Mouse (Mus musculus) midbrain, embryonic 16.5 days (tissue): Measurements from ENCODE around the gene Vpreb3. TPM values are rescaled to one million over a fixed set of nuclear protein-coding genes. Genes with fewer than 3 reads are reported as not detected.

Experiments
- ATAC-seq: fragments of 200-750 bp; cut with Nextera tagmentation; 2 replicates; pipeline ENCODE4 v1.8.0; 2017; ENCODE audit warnings: moderate TSS enrichment
- H3K27ac ChIP-seq: fragments of 300-500 bp; sonication (generic); 2 replicates; pipeline ENCODE4 v1.5.1; 2014; ENCODE audit warnings: mild to moderate bottlenecking, low read length, mixed read lengths
- H3K27me3 ChIP-seq: fragments of 300-500 bp; sonication (generic); 2 replicates; pipeline ENCODE4 v1.6.1; 2014; ENCODE audit warnings: low read depth, low read length, mixed read lengths; ENCODE audit not compliant: control insufficient read depth, insufficient read depth
- H3K36me3 ChIP-seq: fragments of 300-500 bp; sonication (generic); 2 replicates; pipeline ENCODE4 v1.6.1; 2014; ENCODE audit warnings: mild to moderate bottlenecking, low read length, moderate library complexity, mixed read lengths; ENCODE audit not compliant: control insufficient read depth, insufficient read depth
- H3K4me1 ChIP-seq: fragments of 300-500 bp; sonication (generic); 2 replicates; pipeline ENCODE4 v1.6.1; 2014; ENCODE audit warnings: mild to moderate bottlenecking, low read length, mixed read lengths; ENCODE audit not compliant: control insufficient read depth, insufficient read depth
- H3K4me2 ChIP-seq: fragments of 300-500 bp; sonication (generic); 2 replicates; pipeline ENCODE4 v1.6.1; 2014; ENCODE audit warnings: mild to moderate bottlenecking, low read length, mixed read lengths
- H3K4me3 ChIP-seq: fragments of 300-500 bp; sonication (generic); 2 replicates; pipeline ENCODE4 v1.5.1; 2014; ENCODE audit warnings: low read depth, mild to moderate bottlenecking, low read length, moderate library complexity, mixed read lengths
- H3K9ac ChIP-seq: fragments of 300-500 bp; sonication (generic); 2 replicates; pipeline ENCODE4 v1.6.1; 2014; ENCODE audit warnings: low read depth, low read length, mixed read lengths
- H3K9me3 ChIP-seq: fragments of 300-500 bp; sonication (generic); replicated peaks from 2 replicates; pipeline ENCODE4 v1.6.1; 2014; ENCODE audit warnings: mild to moderate bottlenecking, low read length, mixed read lengths; ENCODE audit not compliant: control insufficient read depth, poor library complexity, severe bottlenecking
- WGBS: fragments of 180-500 bp; shearing (Covaris S2); extraction: QIAGEN DNeasy Blood & Tissue Kit; methylation state at CpG from one replicate; pipeline ENCODE4 v1.1.7; 2014; 5-methylcytosine and 5-hydroxymethylcytosine counted together
- polyA plus RNA-seq: library from polyadenylated mRNA; unstranded; fragments of >200 nt; fragmentation: Nextera tagmentation; extraction: Ambion mirVana; gene quantifications from 2 replicates; pipeline ENCODE4 v1.2.1, GENCODE M21; 2015

The Vpreb3 gene
- polyA plus RNA-seq, 1 experiment from 2014 or later, result 0.84 TPM

DNA sequence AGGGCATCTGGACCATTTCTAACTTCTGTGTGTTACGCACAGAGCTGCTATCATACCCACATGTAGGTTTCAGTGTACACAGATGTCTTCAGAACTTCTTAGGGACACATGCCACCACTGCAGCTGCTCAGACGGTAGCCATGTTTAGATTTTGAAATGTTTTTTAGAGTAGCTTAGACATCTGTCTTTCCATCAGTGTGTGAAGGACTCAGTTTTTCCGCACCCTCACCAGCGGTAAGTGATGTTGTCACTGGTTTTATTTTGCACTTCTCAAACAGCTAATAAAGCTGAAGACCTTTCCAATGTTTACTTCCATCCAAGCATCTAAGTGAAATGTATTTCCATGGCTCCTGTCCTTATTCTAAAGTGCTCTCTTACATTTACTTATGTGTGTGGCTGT lies 36.0 kb upstream of the Vpreb3 start:
- Histone ChIP-seq H3K27ac (no peak overlapping the region), H3K9me3 (no peaks in the 10 kb centered on the region), H3K36me3 (peaks cover 67% of the 10 kb centered on the region), H3K4me1 (no peaks in the 10 kb centered on the region), H3K4me2 (no peak overlapping the region), H3K4me3 (no peak overlapping the region), H3K9ac (no peak overlapping the region), H3K27me3 (no peaks in the 10 kb centered on the region)
- WGBS, result 94% methylated on average over 4 of the region's 4 CpGs
- ATAC-seq, result no peak

DNA sequence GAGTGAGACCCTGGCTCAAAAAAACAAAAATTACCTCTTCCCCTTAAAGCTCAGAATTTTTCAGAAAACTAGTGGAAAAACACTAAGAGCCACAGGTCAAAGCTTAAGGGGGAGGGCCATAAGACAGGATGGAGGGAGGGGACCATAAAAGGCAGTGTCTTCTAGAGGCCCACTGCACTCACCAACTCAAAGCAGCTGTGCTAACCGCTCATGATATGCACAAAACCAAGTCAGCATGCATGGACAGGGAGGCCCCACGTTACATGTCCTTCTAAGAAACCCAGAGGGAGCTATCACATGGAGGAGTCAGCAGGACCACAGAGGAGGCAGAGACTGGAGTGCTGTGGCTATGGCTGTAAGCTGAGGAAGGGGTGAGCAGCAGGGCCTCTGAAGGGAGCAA lies 32.2 kb upstream of the Vpreb3 start:
- no peaks in the 10 kb centered on the region for H3K4me1 ChIP-seq
- no peak overlapping the region for H3K4me3 ChIP-seq
- no peak overlapping the region for H3K27ac ChIP-seq
- no peaks in the 10 kb centered on the region for H3K27me3 ChIP-seq
- H3K9ac ChIP-seq, result no peak overlapping the region
- WGBS, result 86% methylated on average over 2 of the region's 2 CpGs
- peaks cover 43% of the 10 kb centered on the region for H3K36me3 ChIP-seq
- no peak for ATAC-seq
- H3K4me2 ChIP-seq, result no peak overlapping the region
- no peaks in the 10 kb centered on the region for H3K9me3 ChIP-seq

- Histone ChIP-seq H3K4me3 (no peak overlapping the region), H3K27ac (no peak overlapping the region), H3K4me1 (peaks cover 3% of the 10 kb centered on the region; the same call in 1 of the 2 replicates), H3K27me3 (no peaks in the 10 kb centered on the region), H3K9ac (no peak overlapping the region), H3K9me3 (no peaks in the 10 kb centered on the region), H3K4me2 (no peak overlapping the region), H3K36me3 (peaks cover 34% of the 10 kb centered on the region)
- WGBS, result 84% methylated on average over 6 of the region's 6 CpGs
- ATAC-seq, result no peak
Measured at GRCm38 (mm10) chr10:75913013-75913589, 29.8 kb upstream of the Vpreb3 start.

DNA sequence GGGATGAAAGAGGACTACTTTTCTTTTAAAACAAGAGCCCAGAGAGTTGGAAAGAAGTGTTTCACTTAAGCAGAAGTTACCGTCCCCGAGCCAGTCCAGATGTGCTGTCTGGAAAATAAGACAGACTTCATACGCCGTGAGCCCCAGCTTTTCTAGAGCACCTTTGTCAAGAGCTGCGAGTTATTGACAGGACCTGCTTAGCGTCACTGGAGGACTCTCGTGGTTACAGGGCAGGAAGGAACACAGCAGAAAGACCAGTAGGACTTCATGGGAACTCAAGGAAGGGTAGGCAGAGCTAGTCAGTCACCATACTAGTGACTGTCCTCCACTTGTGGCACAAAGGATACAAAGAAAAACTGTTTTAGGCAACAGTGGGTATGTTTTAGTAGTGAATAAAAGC lies 27.3 kb upstream of the Vpreb3 start:
- Histone ChIP-seq H3K27me3 (no peaks in the 10 kb centered on the region), H3K9ac (no peak overlapping the region), H3K36me3 (peaks cover 21% of the 10 kb centered on the region), H3K4me2 (no peak overlapping the region), H3K4me3 (no peak overlapping the region), H3K27ac (no peak overlapping the region), H3K9me3 (no peaks in the 10 kb centered on the region), H3K4me1 (peaks cover 27% of the 10 kb centered on the region)
- 88% methylated on average over 7 of the region's 7 CpGs for whole genome bisulfite sequencing
- no peak for ATAC-seq

GRCm38 (mm10) chr10:75916840-75917239 lies 26.0 kb upstream of the Vpreb3 start:
- ATAC-seq, result no peak
- no peaks in the 10 kb centered on the region for H3K9me3 ChIP-seq
- H3K4me2 ChIP-seq, result no peak overlapping the region
- no peak overlapping the region for H3K9ac ChIP-seq
- WGBS, result 89% methylated on average over 8 of the region's 8 CpGs
- H3K27ac ChIP-seq, result no peak overlapping the region
- H3K27me3 ChIP-seq, result no peaks in the 10 kb centered on the region
- peaks cover 11% of the 10 kb centered on the region; the same call in 1 of the 2 replicates for H3K36me3 ChIP-seq
- no peak overlapping the region for H3K4me3 ChIP-seq
- peaks cover 27% of the 10 kb centered on the region for H3K4me1 ChIP-seq

- Histone ChIP-seq H3K27ac (no peak overlapping the region), H3K4me2 (no peak overlapping the region), H3K9ac (no peak overlapping the region), H3K4me3 (no peak overlapping the region), H3K4me1 (peaks cover 38% of the 10 kb centered on the region), H3K27me3 (no peaks in the 10 kb centered on the region), H3K36me3 (peaks cover 11% of the 10 kb centered on the region; the same call in 1 of the 2 replicates), H3K9me3 (no peaks in the 10 kb centered on the region)
- WGBS, result 88% methylated on average over 5 of the region's 5 CpGs
- no peak for ATAC-seq
Measured at GRCm38 (mm10) chr10:75919026-75919425, 23.8 kb upstream of the Vpreb3 start.

GRCm38 (mm10) chr10:75921026-75921725 lies 21.7 kb upstream of the Vpreb3 start, which contains the start of gene Smarcb1:
Smarcb1 (minus strand) TSS chr10:75921617.
- H3K36me3 ChIP-seq, result 0 out of 2 replicates have a peak, but pooled peaks cover under 1% of the 10 kb centered on the region
- H3K4me3 ChIP-seq, result peak within 1 kb of the TSS; percentile 93
- H3K27me3 ChIP-seq, result no peaks in the 10 kb centered on the region
- H3K9ac ChIP-seq, result peak within 1 kb of the TSS; percentile 98
- H3K4me1 ChIP-seq, result peaks cover 38% of the 10 kb centered on the region
- peak within 1 kb of the TSS; percentile 99 for H3K27ac ChIP-seq
- WGBS, result under 1% methylated on average over 76 of the region's 76 CpGs
- peak; percentile 95 for ATAC-seq
- H3K9me3 ChIP-seq, result no peaks in the 10 kb centered on the region
- peak within 1 kb of the TSS; percentile 94 for H3K4me2 ChIP-seq

- WGBS, result 5% methylated on average over 22 of the region's 22 CpGs
- no peaks in the 10 kb centered on the region for H3K9me3 ChIP-seq
- H3K9ac ChIP-seq, result peak overlapping the region; percentile 98
- no peaks in the 10 kb centered on the region for H3K36me3 ChIP-seq
- H3K4me1 ChIP-seq, result peaks cover 38% of the 10 kb centered on the region
- H3K4me2 ChIP-seq, result peak overlapping the region; percentile 90
- peak overlapping the region; percentile 93 for H3K4me3 ChIP-seq
- peak overlapping the region; percentile 99 for H3K27ac ChIP-seq
- H3K27me3 ChIP-seq, result no peaks in the 10 kb centered on the region
- peak; percentile 63 for ATAC-seq
Measured at GRCm38 (mm10) chr10:75921726-75922560, 20.9 kb upstream of the Vpreb3 start.
